Mouse (Mus musculus): ENCODE measurements around the gene Slc39a13. TPM values are rescaled to one million over a fixed set of nuclear protein-coding genes. Genes with fewer than 3 reads are reported as not detected.

Slc39a13 gene
- polyA plus RNA-seq, 1 experiment from 2014 or later = 29.7 TPM

DNA sequence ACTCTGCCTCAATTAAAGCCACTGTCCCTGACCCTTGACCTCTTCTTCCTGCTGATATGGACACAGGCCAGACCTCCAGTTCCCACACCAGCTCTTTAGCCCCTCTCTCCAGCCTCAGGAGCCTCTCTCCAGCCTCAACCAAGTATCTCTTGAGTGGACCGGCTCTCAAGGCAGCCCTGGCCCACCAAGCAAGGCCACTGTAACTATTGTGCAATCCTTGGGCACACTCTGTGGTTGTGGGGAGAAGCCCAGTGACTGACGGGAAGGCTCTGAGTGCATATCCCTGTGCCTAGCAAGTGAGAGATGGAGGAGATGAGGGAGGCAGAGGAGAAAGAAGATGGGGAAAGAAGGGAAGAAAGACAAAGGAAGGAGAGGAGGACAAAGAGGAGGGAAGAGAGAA, 27.9 kb upstream of the Slc39a13 start:
- Histone ChIP-seq H3K4me3 (ENCODE audit: low read depth, low read length) (no peak overlapping the region), H3K4me1 (replicated peaks; ENCODE audit: control insufficient read depth, insufficient read depth, low read length) (no peaks in the 10 kb centered on the region), H3K27me3 (replicated peaks; ENCODE audit: control insufficient read depth, insufficient read depth, low read length) (no peaks in the 10 kb centered on the region), H3K4me2 (ENCODE audit: low read length) (no peak overlapping the region), H3K27ac (ENCODE audit: low read depth) (no peak overlapping the region), H3K9me3 (ENCODE audit: control insufficient read depth, low read length) (no peaks in the 10 kb centered on the region), H3K36me3 (ENCODE audit: control insufficient read depth, insufficient read depth, low read length) (no peaks in the 10 kb centered on the region), H3K9ac (ENCODE audit: low read length) (no peak overlapping the region)
- DNase-seq (ENCODE audit: low spot score) (no peak), ATAC-seq (replicated peaks; ENCODE audit: low FRiP score, low TSS enrichment, low read depth) (no peak)
- WGBS = 78% methylated on average over 2 of the region's 2 CpGs

DNA sequence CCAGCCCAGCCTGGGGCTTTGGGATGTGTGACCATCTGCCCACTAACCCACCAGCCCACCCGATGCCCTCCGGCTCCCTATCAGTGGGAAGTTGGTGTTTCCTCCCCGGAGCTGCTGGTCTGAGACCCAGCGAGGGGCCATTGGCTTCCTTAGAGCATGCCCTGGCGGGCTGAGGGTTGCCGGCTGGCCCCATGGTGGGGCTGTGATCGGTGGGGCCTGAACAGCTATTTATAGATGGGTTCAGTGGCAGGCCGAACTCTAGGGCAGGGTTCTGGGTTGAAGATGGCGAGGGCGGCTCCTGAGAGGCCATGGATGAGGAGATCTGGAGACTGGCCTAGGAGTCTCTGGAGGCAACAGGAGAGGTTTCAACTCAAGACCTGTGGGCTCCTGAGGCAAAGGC, 26.8 kb upstream of the Slc39a13 start:
- Histone ChIP-seq H3K4me3 (ENCODE audit: low read depth, low read length) (no peak overlapping the region), H3K9ac (ENCODE audit: low read length) (no peak overlapping the region), H3K9me3 (ENCODE audit: control insufficient read depth, low read length) (no peaks in the 10 kb centered on the region), H3K4me2 (ENCODE audit: low read length) (no peak overlapping the region), H3K27me3 (replicated peaks; ENCODE audit: control insufficient read depth, insufficient read depth, low read length) (no peaks in the 10 kb centered on the region), H3K27ac (ENCODE audit: low read depth) (no peak overlapping the region), H3K4me1 (replicated peaks; ENCODE audit: control insufficient read depth, insufficient read depth, low read length) (no peaks in the 10 kb centered on the region), H3K36me3 (ENCODE audit: control insufficient read depth, insufficient read depth, low read length) (no peaks in the 10 kb centered on the region)
- ATAC-seq (replicated peaks; ENCODE audit: low FRiP score, low TSS enrichment, low read depth) = no peak
- DNase-seq (ENCODE audit: low spot score) = no peak
- 84% methylated on average over 10 of the region's 10 CpGs for WGBS

DNA sequence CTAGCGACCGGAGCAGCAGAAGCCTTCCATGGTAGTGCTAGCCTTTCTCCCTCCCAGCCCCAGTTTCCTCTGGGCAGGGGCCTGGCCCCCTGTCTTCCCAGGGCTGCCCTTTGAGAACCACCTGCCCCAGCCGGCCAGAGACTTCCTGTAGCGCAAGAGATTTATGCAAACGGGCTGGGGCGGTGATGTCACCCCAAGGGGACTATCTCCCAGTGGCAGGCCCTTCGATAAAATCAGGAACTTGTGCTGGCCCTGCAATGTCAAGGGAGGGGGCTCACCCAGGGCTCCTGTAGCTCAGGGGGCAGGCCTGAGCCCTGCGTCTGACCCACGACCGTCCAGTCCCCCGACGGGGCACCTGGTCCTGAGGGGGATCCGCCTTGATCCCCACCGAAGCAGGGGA, 26.3 kb upstream of the Slc39a13 start:
- DNase-seq (ENCODE audit: low spot score) = no peak
- 64% methylated on average over 14 of the region's 14 CpGs for WGBS

DNA sequence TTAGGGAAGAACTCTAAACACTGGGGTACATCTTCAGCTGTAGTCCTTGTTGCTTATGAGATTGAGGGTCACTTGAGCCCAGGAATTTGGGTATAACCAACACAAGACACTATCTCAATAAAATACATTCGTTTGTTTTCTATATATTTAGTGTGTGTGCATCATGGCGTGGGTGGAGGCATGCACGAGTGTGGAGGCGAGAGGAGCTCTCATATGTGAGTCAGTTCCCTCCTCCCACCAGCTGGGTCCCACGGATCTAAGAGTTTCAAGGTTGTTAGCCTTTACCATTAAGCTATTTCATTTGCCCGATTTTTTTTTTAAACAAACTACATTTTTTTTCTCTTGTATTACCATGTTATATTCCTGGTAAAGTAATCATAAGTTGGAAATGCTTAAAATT, 20.6 kb upstream of the Slc39a13 start:
- no peaks in the 10 kb centered on the region for H3K9me3 ChIP-seq (ENCODE audit: control insufficient read depth, low read length)
- H3K4me1 ChIP-seq (replicated peaks; ENCODE audit: control insufficient read depth, insufficient read depth, low read length) = no peaks in the 10 kb centered on the region
- no peaks in the 10 kb centered on the region for H3K27me3 ChIP-seq (replicated peaks; ENCODE audit: control insufficient read depth, insufficient read depth, low read length)
- 73% methylated on average over 6 of the region's 6 CpGs for WGBS
- H3K4me3 ChIP-seq (ENCODE audit: low read depth, low read length) = no peak overlapping the region
- H3K4me2 ChIP-seq (ENCODE audit: low read length) = no peak overlapping the region
- DNase-seq (ENCODE audit: low spot score) = no peak
- no peak for ATAC-seq (replicated peaks; ENCODE audit: low FRiP score, low TSS enrichment, low read depth)
- no peaks in the 10 kb centered on the region for H3K36me3 ChIP-seq (ENCODE audit: control insufficient read depth, insufficient read depth, low read length)
- H3K9ac ChIP-seq (ENCODE audit: low read length) = no peak overlapping the region
- H3K27ac ChIP-seq (ENCODE audit: low read depth) = no peak overlapping the region

More for the DNA sequence above, 26.3 kb upstream of the Slc39a13 start:
- Histone ChIP-seq H3K9me3 (ENCODE audit: control insufficient read depth, low read length) (no peaks in the 10 kb centered on the region), H3K4me2 (ENCODE audit: low read length) (no peak overlapping the region), H3K36me3 (ENCODE audit: control insufficient read depth, insufficient read depth, low read length) (no peaks in the 10 kb centered on the region), H3K27me3 (replicated peaks; ENCODE audit: control insufficient read depth, insufficient read depth, low read length) (no peaks in the 10 kb centered on the region), H3K9ac (ENCODE audit: low read length) (no peak overlapping the region), H3K27ac (ENCODE audit: low read depth) (no peak overlapping the region), H3K4me1 (replicated peaks; ENCODE audit: control insufficient read depth, insufficient read depth, low read length) (no peaks in the 10 kb centered on the region), H3K4me3 (ENCODE audit: low read depth, low read length) (no peak overlapping the region)
- ATAC-seq (replicated peaks; ENCODE audit: low FRiP score, low TSS enrichment, low read depth) = no peak

DNA sequence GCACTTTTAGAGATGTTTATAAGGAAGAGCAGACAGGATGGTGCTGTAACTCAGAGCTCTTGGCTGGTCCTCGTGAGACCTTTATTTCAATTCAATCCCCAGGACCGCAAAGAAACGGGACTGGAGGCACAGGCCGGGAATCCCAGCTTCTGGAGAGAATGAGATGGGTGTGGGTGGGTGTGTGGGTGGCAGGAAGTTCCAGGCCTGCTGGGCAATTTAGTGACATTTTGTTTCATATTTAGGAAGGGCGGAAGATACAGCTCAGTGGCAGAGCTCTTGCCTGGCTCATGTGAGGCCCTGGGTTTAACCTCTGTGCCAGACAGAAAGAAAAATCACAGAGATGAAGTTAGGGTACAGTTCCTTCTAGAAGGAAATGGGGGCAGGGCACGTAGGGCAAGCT, 20.0 kb upstream of the Slc39a13 start:
- no peaks in the 10 kb centered on the region for H3K9me3 ChIP-seq (ENCODE audit: control insufficient read depth, low read length)
- H3K4me3 ChIP-seq (ENCODE audit: low read depth, low read length) = no peak overlapping the region
- WGBS = 80% methylated on average over 6 of the region's 6 CpGs
- H3K4me1 ChIP-seq (replicated peaks; ENCODE audit: control insufficient read depth, insufficient read depth, low read length) = no peaks in the 10 kb centered on the region
- H3K9ac ChIP-seq (ENCODE audit: low read length) = no peak overlapping the region
- no peaks in the 10 kb centered on the region for H3K27me3 ChIP-seq (replicated peaks; ENCODE audit: control insufficient read depth, insufficient read depth, low read length)
- no peak overlapping the region for H3K4me2 ChIP-seq (ENCODE audit: low read length)
- no peaks in the 10 kb centered on the region for H3K36me3 ChIP-seq (ENCODE audit: control insufficient read depth, insufficient read depth, low read length)
- H3K27ac ChIP-seq (ENCODE audit: low read depth) = no peak overlapping the region
- no peak for DNase-seq (ENCODE audit: low spot score)
- no peak for ATAC-seq (replicated peaks; ENCODE audit: low FRiP score, low TSS enrichment, low read depth)

DNA sequence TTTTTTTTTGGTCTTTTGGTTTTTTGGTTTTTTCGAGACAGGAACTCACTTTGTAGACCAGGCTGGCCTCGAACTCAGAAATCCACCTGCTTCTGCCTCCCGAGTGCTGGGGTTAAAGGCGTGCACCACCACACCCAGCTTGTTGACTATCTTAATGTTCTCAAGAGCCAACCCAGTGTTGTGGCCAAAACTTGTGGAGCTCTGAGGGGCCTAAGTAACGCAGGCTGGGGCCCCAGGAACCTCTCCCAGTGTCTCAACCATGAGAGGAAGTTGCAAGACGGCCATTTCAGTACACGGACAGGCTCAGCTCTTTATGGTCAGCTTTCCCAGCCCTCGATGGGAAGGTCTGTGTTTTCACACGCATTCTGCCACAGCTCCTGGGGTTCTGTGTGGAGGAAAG, 18.8 kb upstream of the Slc39a13 start:
- no peaks in the 10 kb centered on the region for H3K4me1 ChIP-seq (replicated peaks; ENCODE audit: control insufficient read depth, insufficient read depth, low read length)
- no peaks in the 10 kb centered on the region for H3K27me3 ChIP-seq (replicated peaks; ENCODE audit: control insufficient read depth, insufficient read depth, low read length)
- no peak overlapping the region for H3K27ac ChIP-seq (ENCODE audit: low read depth)
- WGBS = 74% methylated on average over 9 of the region's 9 CpGs
- ATAC-seq (replicated peaks; ENCODE audit: low FRiP score, low TSS enrichment, low read depth) = no peak
- DNase-seq (ENCODE audit: low spot score) = no peak
- H3K4me2 ChIP-seq (ENCODE audit: low read length) = no peak overlapping the region
- H3K36me3 ChIP-seq (ENCODE audit: control insufficient read depth, insufficient read depth, low read length) = no peaks in the 10 kb centered on the region
- no peak overlapping the region for H3K4me3 ChIP-seq (ENCODE audit: low read depth, low read length)
- H3K9ac ChIP-seq (ENCODE audit: low read length) = no peak overlapping the region
- H3K9me3 ChIP-seq (ENCODE audit: control insufficient read depth, low read length) = no peaks in the 10 kb centered on the region

DNA sequence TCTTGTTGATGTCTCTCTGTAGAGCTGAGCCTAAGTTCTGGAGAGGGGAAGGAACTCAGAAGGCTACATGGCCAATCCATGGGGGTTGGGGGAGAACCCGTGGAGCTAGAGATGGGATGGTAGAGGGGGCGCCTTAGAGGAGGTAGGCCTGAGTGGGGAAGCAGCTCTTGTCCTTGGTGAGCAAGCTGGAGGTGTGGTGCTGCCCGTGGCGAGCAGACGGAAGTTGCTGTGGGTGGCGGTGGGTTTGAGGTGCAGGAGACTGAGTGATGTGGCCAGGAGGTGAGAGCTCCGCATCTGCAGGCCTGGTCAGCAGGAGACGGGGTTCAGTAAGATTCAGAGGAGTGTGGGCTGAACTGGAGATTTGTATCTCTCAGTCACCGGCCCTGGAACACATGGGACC, 17.2 kb upstream of the Slc39a13 start:
- H3K27ac ChIP-seq (ENCODE audit: low read depth) = no peak overlapping the region
- no peaks in the 10 kb centered on the region for H3K9me3 ChIP-seq (ENCODE audit: control insufficient read depth, low read length)
- no peaks in the 10 kb centered on the region for H3K36me3 ChIP-seq (ENCODE audit: control insufficient read depth, insufficient read depth, low read length)
- ATAC-seq (replicated peaks; ENCODE audit: low FRiP score, low TSS enrichment, low read depth) = no peak
- DNase-seq (ENCODE audit: low spot score) = no peak
- no peak overlapping the region for H3K4me2 ChIP-seq (ENCODE audit: low read length)
- no peak overlapping the region for H3K9ac ChIP-seq (ENCODE audit: low read length)
- no peaks in the 10 kb centered on the region for H3K27me3 ChIP-seq (replicated peaks; ENCODE audit: control insufficient read depth, insufficient read depth, low read length)
- H3K4me1 ChIP-seq (replicated peaks; ENCODE audit: control insufficient read depth, insufficient read depth, low read length) = no peaks in the 10 kb centered on the region
- no peak overlapping the region for H3K4me3 ChIP-seq (ENCODE audit: low read depth, low read length)
- WGBS = 81% methylated on average over 9 of the region's 9 CpGs

DNA sequence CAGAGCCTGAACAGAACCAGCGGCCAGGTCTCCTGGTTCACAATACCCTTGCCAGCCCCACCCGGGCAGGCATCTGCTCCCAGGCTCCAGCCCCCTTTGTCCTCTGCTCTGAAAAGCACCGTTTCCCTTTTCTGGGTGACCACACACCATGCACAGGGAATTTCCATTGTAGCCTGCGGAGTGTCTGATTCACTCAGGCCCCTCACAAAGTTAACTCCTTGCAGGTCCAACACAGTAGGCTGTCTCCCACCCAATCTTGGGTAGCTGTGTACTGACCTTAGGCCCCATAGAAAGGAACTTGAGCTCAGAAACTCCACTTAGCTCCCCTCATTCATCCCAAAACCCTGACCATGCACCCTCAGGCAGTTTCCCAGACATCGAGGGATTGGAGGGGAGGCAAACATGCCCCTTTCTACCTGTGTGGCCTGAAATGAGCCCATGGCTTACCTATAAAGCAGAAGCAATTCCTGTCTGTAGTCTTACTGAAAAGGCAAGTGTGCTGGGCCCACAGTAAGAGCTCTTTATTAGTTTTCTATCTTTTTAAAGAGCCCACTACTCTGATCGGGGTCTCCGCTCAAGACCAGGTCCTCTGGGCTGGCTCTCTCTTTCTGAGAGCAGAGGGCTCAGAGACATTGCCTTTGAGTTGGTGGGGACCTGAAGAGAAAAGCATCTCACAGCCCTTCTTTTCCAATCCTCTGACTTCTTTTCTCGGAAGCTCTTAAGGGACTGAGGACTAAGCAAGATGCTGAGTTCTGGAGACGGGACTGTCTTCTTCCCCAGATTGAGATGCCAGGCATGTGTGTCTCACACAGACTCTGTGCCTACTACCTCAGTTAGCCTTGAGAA, 16.4 kb upstream of the Slc39a13 start:
- no peaks in the 10 kb centered on the region for H3K9me3 ChIP-seq (ENCODE audit: control insufficient read depth, low read length)
- no peaks in the 10 kb centered on the region for H3K27me3 ChIP-seq (replicated peaks; ENCODE audit: control insufficient read depth, insufficient read depth, low read length)
- no peaks in the 10 kb centered on the region for H3K4me1 ChIP-seq (replicated peaks; ENCODE audit: control insufficient read depth, insufficient read depth, low read length)
- H3K9ac ChIP-seq (ENCODE audit: low read length) = no peak overlapping the region
- H3K36me3 ChIP-seq (ENCODE audit: control insufficient read depth, insufficient read depth, low read length) = no peaks in the 10 kb centered on the region
- H3K4me3 ChIP-seq (ENCODE audit: low read depth, low read length) = no peak overlapping the region
- 82% methylated on average over 9 of the region's 9 CpGs for WGBS
- no peak for ATAC-seq (replicated peaks; ENCODE audit: low FRiP score, low TSS enrichment, low read depth)
- DNase-seq (ENCODE audit: low spot score) = no peak
- no peak overlapping the region for H3K27ac ChIP-seq (ENCODE audit: low read depth)
- no peak overlapping the region for H3K4me2 ChIP-seq (ENCODE audit: low read length)

Measured in intestine, embryonic 14.5 days (tissue).